17 mouse cellular contexts compared by ENCODE assay signal in the genomic region with DNA sequence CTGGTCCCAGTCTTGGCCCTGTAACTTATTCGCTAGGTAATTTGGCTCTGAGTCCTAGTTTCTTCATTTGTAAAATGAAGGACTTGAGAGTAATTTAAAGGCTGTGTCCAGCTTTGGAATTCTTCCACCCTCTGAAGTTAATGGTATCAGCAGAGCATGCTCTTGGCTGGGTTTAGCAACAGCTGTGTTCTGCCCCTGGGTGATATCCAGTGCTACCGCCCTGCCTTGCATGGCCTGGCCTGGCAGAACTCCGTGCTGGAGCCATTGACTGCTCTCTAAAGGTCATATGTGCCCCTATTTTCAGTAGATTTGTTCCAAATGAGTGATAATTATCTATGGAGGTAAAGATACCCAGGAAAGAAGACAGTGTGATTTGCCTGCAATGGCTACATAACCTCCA. TPM values are rescaled to one million over a fixed set of nuclear protein-coding genes. Genes with fewer than 3 reads are reported as not detected.
"Had no signal": no experiment of that assay in that cellular context is flagged by ENCODE, and none has a peak within 500 bp of the region (broad histone marks: within the 10 kb centered on the region; RNA-seq: fewer than 3 reads in every experiment).

No protein-coding gene starts in this region.

- H3K4me1 ChIP-seq: liver, embryonic 13.5 days; midbrain, embryonic 15.5 days had no signal

- H3K27ac ChIP-seq: kidney, embryonic 15.5 days; liver, embryonic 13.5 days; midbrain, embryonic 12.5 days; midbrain, embryonic 15.5 days; neural tube, embryonic 13.5 days; stomach, postnatal 0 days had no signal

- ATAC-seq: midbrain, embryonic 15.5 days had no signal

- H3K4me3 ChIP-seq: kidney, embryonic 15.5 days; liver, embryonic 13.5 days; midbrain, embryonic 12.5 days; midbrain, embryonic 15.5 days; neural tube, embryonic 13.5 days had no signal

- H3K9ac ChIP-seq: kidney, embryonic 15.5 days; liver, embryonic 13.5 days; midbrain, embryonic 12.5 days; midbrain, embryonic 15.5 days; neural tube, embryonic 13.5 days had no signal

- H3K4me2 ChIP-seq: kidney, embryonic 15.5 days; liver, embryonic 13.5 days; midbrain, embryonic 12.5 days; midbrain, embryonic 15.5 days; neural tube, embryonic 13.5 days had no signal

- H3K9me3 ChIP-seq: kidney, embryonic 15.5 days; liver, embryonic 13.5 days; midbrain, embryonic 12.5 days; midbrain, embryonic 15.5 days; neural tube, embryonic 13.5 days had no signal

- H3K36me3 ChIP-seq: kidney, embryonic 15.5 days; liver, embryonic 13.5 days; midbrain, embryonic 12.5 days; midbrain, embryonic 15.5 days; neural tube, embryonic 13.5 days had no signal

- DNase-seq: kidney, adult 8-10 months; kidney, postnatal 10 days; kidney, postnatal 36 days; liver, embryonic 13.5 days; lung, adult 2 months; lung, postnatal 14 days; lung, postnatal 4 days; thymus, adult 2 months; thymus, postnatal 14 days; thymus, postnatal 4 days had no signal

RNA-seq across cellular contexts. Expression of a gene that starts 5.8 kb away (rescaled TPM):
- total RNA-seq: megakaryocyte progenitor cell, adult 5-6 weeks; neutrophil, adult 5-6 weeks had no signal
